Mouse (Mus musculus) heart, adult 2 months (tissue): Measurements from ENCODE around the gene Kmt2d. TPM values are rescaled to one million over a fixed set of nuclear protein-coding genes. Genes with fewer than 3 reads are reported as not detected.

Experiments
- DNase-seq, 2 experiments: peaks; one replicate each; pipeline ENCODE4 v3.0.0; 2021
- H3K27ac ChIP-seq: fragments of 200-600 bp; 2 replicates; pipeline ENCODE4 v1.8.1; 2022
- H3K27me3 ChIP-seq: fragments of 200-500 bp; 2 replicates; pipeline ENCODE4 v1.6.1; 2012; ENCODE audit warnings: mild to moderate bottlenecking, low read length, inconsistent platforms, mixed read lengths; ENCODE audit not compliant: control insufficient read depth, insufficient read depth
- H3K36me3 ChIP-seq: fragments of 200-500 bp; 2 replicates; pipeline ENCODE4 v1.6.1; 2012; ENCODE audit warnings: low read length, inconsistent platforms; ENCODE audit not compliant: control insufficient read depth, insufficient read depth
- H3K4me1 ChIP-seq: fragments of 200-500 bp; 2 replicates; pipeline ENCODE4 v1.6.1; 2011; ENCODE audit warnings: low read length; ENCODE audit not compliant: control insufficient read depth, insufficient read depth
- H3K4me3 ChIP-seq: fragments of 200-600 bp; 2 replicates; pipeline ENCODE4 v1.8.1; 2022
- H3K79me2 ChIP-seq: fragments of 200-500 bp; replicated peaks from 2 replicates; pipeline ENCODE4 v1.6.1; 2012; ENCODE audit warnings: mild to moderate bottlenecking, inconsistent platforms, low read length, moderate library complexity, mixed read lengths; ENCODE audit not compliant: control insufficient read depth, insufficient read depth
- H3K9ac ChIP-seq: fragments of 200-500 bp; 2 replicates; pipeline ENCODE4 v1.6.1; 2012; ENCODE audit warnings: low read depth, mild to moderate bottlenecking, control low read depth, inconsistent platforms, low read length, mixed read lengths
- CTCF ChIP-seq: fragments of 200-600 bp; IDR thresholded peaks from 2 replicates; pipeline ENCODE4 v1.8.1; 2022; ENCODE audit warnings: antibody characterized with exemption, mild to moderate bottlenecking, moderate library complexity
- EP300 ChIP-seq: fragments of 200-500 bp; IDR thresholded peaks from 2 replicates; pipeline ENCODE4 v1.6.1; 2011; ENCODE audit warnings: low read depth, low read length, control low read depth; ENCODE audit not compliant: insufficient read depth
- POLR2A ChIP-seq: fragments of 200-500 bp; IDR thresholded peaks from 2 replicates; pipeline ENCODE4 v1.6.1; 2011; ENCODE audit warnings: mild to moderate bottlenecking, low read depth, low read length, control low read depth; ENCODE audit not compliant: insufficient read depth
- WGBS: fragments of 180-500 bp; shearing (Covaris S2); methylation state at CpG from one replicate; pipeline ENCODE4 v1.1.7; 2018; 5-methylcytosine and 5-hydroxymethylcytosine counted together
- intact Hi-C: fragments of 180-260 bp; cut with DNase I; formaldehyde crosslinking; loops from one replicate; pipeline ENCODE4 v1.15.1; 2025
- polyA plus RNA-seq: library from polyadenylated mRNA; depleted of rRNA; stranded (reverse); fragments of >200 nt; gene quantifications from 2 replicates; pipeline ENCODE4 v1.2.3, GENCODE M21; 2012
- total RNA-seq, 2 experiments: library from RNA; stranded (reverse); gene quantifications; 2 replicates each; pipeline ENCODE4 v1.2.3; 2021

Gene Kmt2d
- total and polyA plus RNA-seq, 3 experiments: 17.7 to 56.5 (median 51.3) TPM

DNA sequence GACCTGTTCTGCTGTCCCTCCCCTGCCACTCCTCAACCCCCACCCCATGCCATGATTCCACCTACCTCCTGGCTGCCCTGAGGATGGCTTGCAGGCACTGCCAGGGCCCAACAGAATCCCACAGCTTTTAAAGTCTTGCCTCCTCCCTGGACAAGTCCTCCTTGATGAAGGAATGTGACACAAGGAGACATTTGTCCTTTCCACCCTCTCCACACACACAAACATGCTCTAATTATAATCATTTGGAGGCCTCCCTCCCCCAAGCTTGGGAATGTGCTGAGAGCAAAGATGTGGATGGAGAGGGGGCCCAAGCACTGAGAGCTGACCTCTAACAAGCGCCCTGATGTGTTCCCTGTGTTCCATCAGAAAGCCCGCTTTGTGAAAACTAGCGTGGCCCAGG lies 61.6 kb downstream of the Kmt2d start, which contains the start of gene Ddn:
Gene Ddn, minus strand, starts transcription at position 101 of the 400 bp plus-strand sequence.
- 73% methylated on average over 3 of the region's 3 CpGs for WGBS
- no peak for DNase-seq
- TF ChIP-seq EP300 (no peak), CTCF (no peak), POLR2A (no peak)
- Histone ChIP-seq H3K79me2 (no peaks in the 10 kb centered on the region), H3K36me3 (no peaks in the 10 kb centered on the region; the same call in 1 of the 2 replicates), H3K9ac (no peak within 1 kb of the TSS), H3K27me3 (peaks cover 2% of the 10 kb centered on the region; the same call in 1 of the 2 replicates), H3K4me3 (peak within 1 kb of the TSS; percentile 43; the same call in 1 of the 2 replicates), H3K27ac (no peak within 1 kb of the TSS), H3K4me1 (peaks cover 1% of the 10 kb centered on the region; the same call in 1 of the 2 replicates)
- intact Hi-C loops: no loop called here

DNA sequence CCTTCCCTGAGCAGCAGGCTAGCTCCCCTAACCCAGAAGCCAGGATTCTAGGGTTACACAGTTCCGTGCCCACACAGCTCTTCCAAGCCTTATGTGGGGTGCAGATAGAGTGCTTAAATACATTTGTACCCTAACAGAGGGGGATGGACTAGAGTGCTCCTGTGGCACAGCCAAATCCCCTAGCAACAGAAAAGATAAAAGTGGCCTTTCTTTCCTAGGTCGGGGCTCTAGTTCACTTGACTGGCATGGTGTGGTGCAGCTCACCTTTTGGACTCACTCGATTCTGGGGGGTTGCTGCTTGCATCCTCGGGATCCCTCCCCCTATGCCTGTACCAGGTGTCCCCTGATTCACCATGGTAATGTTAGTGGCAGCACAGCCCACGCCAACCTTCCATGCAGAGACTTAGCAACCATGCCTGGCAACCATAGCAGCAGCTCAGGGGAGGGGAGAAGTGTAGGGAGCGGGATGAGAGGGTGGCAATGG lies 62.3 kb downstream of the Kmt2d start:
- TF ChIP-seq CTCF (no peak), EP300 (no peak), POLR2A (no peak)
- no peaks in the 10 kb centered on the region; the same call in 1 of the 2 replicates for H3K36me3 ChIP-seq
- no peak overlapping the region for H3K9ac ChIP-seq
- H3K4me1 ChIP-seq: peaks cover 3% of the 10 kb centered on the region; the same call in 1 of the 2 replicates
- no peak overlapping the region for H3K27ac ChIP-seq
- peaks cover 2% of the 10 kb centered on the region; the same call in 1 of the 2 replicates for H3K27me3 ChIP-seq
- WGBS: 23% methylated on average over 6 of the region's 6 CpGs
- DNase-seq: no peak
- intact Hi-C loops: no loop called here
- H3K4me3 ChIP-seq: no peak overlapping the region; the same call in 1 of the 2 replicates
- H3K79me2 ChIP-seq: no peaks in the 10 kb centered on the region

DNA sequence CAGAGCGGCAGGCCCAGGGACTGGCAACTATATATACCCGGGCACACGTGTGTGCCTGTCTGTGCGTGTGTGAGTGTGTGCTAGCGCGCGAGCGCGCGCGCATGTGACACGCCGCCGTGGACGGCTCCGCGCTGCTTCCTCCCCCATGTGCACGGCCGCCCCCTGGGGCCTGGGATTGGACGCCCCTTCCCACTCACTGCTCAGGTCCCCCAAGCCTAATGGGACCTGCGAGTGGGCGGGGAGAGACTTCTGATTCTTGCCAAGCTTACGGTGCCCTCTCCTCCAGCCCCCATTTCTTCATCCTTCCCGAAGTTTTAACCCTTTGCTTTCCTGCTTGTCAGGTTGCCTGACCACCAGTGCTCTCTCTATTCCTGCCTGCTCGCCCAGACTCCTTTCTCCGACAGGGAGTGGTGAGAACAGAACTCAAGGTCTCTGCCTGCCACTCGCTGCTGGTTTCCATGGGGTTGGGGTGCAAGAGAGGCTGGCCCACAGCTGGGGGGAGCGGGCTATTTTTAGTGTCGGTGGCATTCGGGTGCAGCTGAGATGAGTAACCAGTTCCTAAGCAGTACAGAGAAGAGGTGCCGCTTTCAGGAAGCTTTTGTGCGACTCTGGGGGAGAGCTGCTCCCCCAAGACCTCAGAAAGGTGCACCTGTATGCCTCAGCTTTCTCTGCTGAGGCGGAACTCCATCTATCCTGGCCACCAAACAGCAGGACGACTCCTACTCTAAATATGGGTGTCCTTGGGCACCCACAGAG lies 62.9 kb downstream of the Kmt2d start:
- peak overlapping the region; percentile 43 for H3K9ac ChIP-seq
- H3K4me3 ChIP-seq: peak overlapping the region; percentile 43
- no peaks in the 10 kb centered on the region; the same call in 1 of the 2 replicates for H3K36me3 ChIP-seq
- peaks cover 3% of the 10 kb centered on the region; the same call in 1 of the 2 replicates for H3K4me1 ChIP-seq
- intact Hi-C loops: no loop called here
- peaks cover 2% of the 10 kb centered on the region; the same call in 1 of the 2 replicates for H3K27me3 ChIP-seq
- no peak overlapping the region for H3K27ac ChIP-seq
- no peak for TF ChIP-seq EP300
- no peak for TF ChIP-seq CTCF
- DNase-seq: peak; percentile 50 to 60
- WGBS: 2% methylated on average over 34 of the region's 34 CpGs
- no peaks in the 10 kb centered on the region for H3K79me2 ChIP-seq

DNA sequence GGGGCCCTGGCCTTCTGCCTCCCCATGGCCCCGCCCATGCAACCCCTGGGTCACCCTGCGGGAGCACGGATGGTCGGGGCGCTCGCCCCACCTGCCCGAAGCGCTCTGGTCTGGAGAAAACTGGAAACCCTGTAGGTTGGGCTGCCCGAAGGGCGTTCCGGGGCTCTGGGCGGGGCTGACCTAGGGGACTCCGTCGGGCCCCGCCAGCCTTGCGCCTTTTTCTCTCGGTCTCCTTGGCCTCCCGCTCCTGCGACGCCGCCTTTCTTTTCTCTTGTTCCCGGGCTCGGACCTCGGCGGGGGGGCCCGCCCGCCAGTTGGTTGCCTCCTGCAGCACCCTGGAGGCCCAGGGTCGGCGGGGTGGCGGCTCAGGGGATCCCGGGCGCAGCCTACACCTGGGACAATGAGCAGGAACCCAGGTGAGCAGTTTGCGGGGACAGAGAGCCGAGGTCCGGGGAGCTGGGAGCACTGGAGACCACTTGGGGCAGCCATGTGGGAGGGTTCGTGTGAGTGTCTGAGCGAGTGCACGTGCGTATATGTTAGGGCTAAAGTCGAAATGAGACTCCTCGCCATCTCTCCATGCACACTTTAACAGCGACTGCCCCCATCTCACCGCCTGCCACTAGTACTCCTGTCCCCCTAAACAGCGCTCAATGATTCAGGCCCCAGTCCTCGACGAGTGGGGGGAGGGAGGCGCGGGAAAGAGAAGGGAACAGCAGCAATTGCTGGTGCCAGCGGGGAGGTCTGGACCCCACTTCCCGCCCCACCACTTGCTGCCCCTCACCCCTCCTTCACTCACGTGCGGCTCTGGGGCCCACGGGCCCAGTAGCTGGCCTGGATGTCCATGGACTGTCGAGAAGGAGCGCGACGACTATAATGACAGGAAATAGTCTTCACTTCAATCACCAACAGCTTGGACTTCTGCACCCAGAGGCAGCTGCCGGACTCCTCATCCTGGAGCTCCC lies 63.9 kb downstream of the Kmt2d start:
- H3K9ac ChIP-seq: no peak overlapping the region

DNA sequence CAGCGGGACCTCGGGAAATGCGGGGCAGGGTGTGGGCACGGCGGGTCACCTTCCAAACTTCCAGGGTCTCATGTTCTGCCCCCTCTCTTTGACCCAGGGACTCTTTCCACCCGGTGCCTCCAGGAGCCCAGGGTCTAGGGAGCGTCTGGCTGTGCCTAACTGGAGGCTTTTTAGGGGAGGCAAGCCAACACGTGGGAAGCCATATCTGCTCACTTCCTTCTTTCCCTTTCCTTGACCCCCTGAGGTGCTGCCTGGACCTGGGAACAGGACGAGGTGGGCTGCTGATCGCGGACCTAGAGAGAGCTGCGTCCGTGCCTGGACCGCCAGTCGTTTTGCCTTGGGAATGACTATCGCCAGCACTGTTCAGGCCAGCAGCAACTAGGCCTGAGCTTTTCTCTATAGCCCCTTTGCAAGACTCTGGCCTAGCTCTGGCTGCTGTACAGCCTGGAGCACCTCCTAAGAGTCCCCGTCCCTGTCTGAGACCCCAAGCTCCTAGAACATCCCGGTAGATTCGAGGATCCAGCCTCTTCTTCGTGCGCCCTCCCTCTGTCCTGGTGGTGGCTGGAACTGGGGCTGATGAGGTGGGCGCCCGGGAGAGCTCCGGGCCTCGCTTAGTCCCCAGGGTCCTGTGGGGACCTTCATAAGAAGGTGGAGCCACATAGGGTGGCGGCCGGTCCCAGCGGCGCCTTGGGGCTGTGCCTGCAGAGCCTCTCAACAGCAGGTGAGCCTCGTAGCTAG lies 64.8 kb downstream of the Kmt2d start:
- Histone ChIP-seq H3K27ac (no peak overlapping the region), H3K9ac (no peak overlapping the region), H3K4me3 (no peak overlapping the region), H3K27me3 (peaks cover 2% of the 10 kb centered on the region; the same call in 1 of the 2 replicates), H3K79me2 (no peaks in the 10 kb centered on the region), H3K4me1 (peaks cover 3% of the 10 kb centered on the region; the same call in 1 of the 2 replicates), H3K36me3 (no peaks in the 10 kb centered on the region)
- DNase-seq: no peak
- TF ChIP-seq CTCF (no peak), POLR2A (no peak), EP300 (no peak)
- 45% methylated on average over 30 of the region's 30 CpGs for WGBS
- intact Hi-C loops: no loop called here

More for the DNA sequence above, 63.9 kb downstream of the Kmt2d start:
- no peak for TF ChIP-seq CTCF
- TF ChIP-seq EP300: no peak
- TF ChIP-seq POLR2A: no peak
- no peaks in the 10 kb centered on the region for H3K79me2 ChIP-seq
- WGBS: 11% methylated on average over 58 of the region's 58 CpGs
- H3K36me3 ChIP-seq: no peaks in the 10 kb centered on the region
- intact Hi-C loops: no loop called here
- H3K4me1 ChIP-seq: peaks cover 3% of the 10 kb centered on the region; the same call in 1 of the 2 replicates
- H3K27ac ChIP-seq: no peak overlapping the region
- peak overlapping the region; percentile 9; the same call in 1 of the 2 replicates for H3K4me3 ChIP-seq
- DNase-seq: no peak
- H3K27me3 ChIP-seq: peaks cover 2% of the 10 kb centered on the region; the same call in 1 of the 2 replicates
